Mouse (Mus musculus) heart, postnatal 0 days (tissue): ENCODE data around the gene Tiprl. TPM values are rescaled to one million over a fixed set of nuclear protein-coding genes. Genes with fewer than 3 reads are reported as not detected.

ENCODE experiments used
- ATAC-seq: fragments of 200-750 bp; cut with Nextera tagmentation; 2 replicates; pipeline ENCODE4 v1.8.0; 2017; ENCODE audit warnings: low read depth, moderate number of reproducible peaks, moderate library complexity; ENCODE audit not compliant: insufficient read depth
- DNase-seq: peaks from one replicate; pipeline ENCODE4 v3.0.0-alpha.2; 2016; ENCODE audit warnings: low spot score
- H3K27ac ChIP-seq: fragments of 300-500 bp; sonication (generic); 2 replicates; pipeline ENCODE4 v1.5.1; 2014; ENCODE audit warnings: low read depth, mild to moderate bottlenecking
- H3K27me3 ChIP-seq: fragments of 300-500 bp; sonication (generic); 2 replicates; pipeline ENCODE4 v1.6.1; 2014; ENCODE audit warnings: low read length, mixed read lengths; ENCODE audit not compliant: control insufficient read depth, insufficient read depth
- H3K36me3 ChIP-seq: fragments of 300-500 bp; sonication (generic); replicated peaks from 2 replicates; pipeline ENCODE4 v1.6.1; 2014; ENCODE audit warnings: low read length, mixed read lengths; ENCODE audit not compliant: control insufficient read depth, insufficient read depth
- H3K4me1 ChIP-seq: fragments of 300-500 bp; sonication (generic); 2 replicates; pipeline ENCODE4 v1.6.1; 2014; ENCODE audit warnings: antibody characterized with exemption; ENCODE audit not compliant: control insufficient read depth, insufficient read depth
- H3K4me2 ChIP-seq: fragments of 300-500 bp; sonication (generic); 2 replicates; pipeline ENCODE4 v1.6.1; 2014; ENCODE audit warnings: low read depth, mild to moderate bottlenecking, low read length, moderate library complexity
- H3K4me3 ChIP-seq: fragments of 300-500 bp; sonication (generic); 2 replicates; pipeline ENCODE4 v1.5.1; 2014; ENCODE audit warnings: low read depth, low read length
- H3K9ac ChIP-seq: fragments of 300-500 bp; sonication (generic); replicated peaks from 2 replicates; pipeline ENCODE4 v1.6.1; 2014; ENCODE audit warnings: low read depth, low read length, mixed read lengths
- H3K9me3 ChIP-seq: fragments of 300-500 bp; sonication (generic); replicated peaks from 2 replicates; pipeline ENCODE4 v1.6.1; 2016; ENCODE audit warnings: low read length; ENCODE audit not compliant: control insufficient read depth
- CTCF ChIP-seq: IDR thresholded peaks from 2 replicates; pipeline ENCODE4 v1.5.1; 2016; ENCODE audit warnings: antibody characterized with exemption, control low read depth, low read depth
- EP300 ChIP-seq: IDR thresholded peaks from 2 replicates; pipeline ENCODE4 v1.6.1; 2016; ENCODE audit warnings: antibody characterized with exemption, low read depth
- WGBS: fragments of 180-500 bp; shearing (Covaris S2); extraction: QIAGEN DNeasy Blood & Tissue Kit; methylation state at CpG from one replicate; pipeline ENCODE4 v1.1.7; 2014; 5-methylcytosine and 5-hydroxymethylcytosine counted together
- polyA plus RNA-seq: library from polyadenylated mRNA; unstranded; fragments of >200 nt; fragmentation: Nextera tagmentation; extraction: Ambion mirVana; gene quantifications from 2 replicates; pipeline ENCODE4 v1.2.1, GENCODE M21; 2015
- total RNA-seq: library from RNA; depleted of rRNA; stranded (reverse); fragments of >200 nt; gene quantifications from 2 replicates; pipeline ENCODE4 v1.2.3, GENCODE M21; 2014; ENCODE audit warnings: low replicate concordance

Gene Tiprl
- total and polyA plus RNA-seq, 2 experiments from 2014 or later = 11.7 to 84.7 TPM

DNA sequence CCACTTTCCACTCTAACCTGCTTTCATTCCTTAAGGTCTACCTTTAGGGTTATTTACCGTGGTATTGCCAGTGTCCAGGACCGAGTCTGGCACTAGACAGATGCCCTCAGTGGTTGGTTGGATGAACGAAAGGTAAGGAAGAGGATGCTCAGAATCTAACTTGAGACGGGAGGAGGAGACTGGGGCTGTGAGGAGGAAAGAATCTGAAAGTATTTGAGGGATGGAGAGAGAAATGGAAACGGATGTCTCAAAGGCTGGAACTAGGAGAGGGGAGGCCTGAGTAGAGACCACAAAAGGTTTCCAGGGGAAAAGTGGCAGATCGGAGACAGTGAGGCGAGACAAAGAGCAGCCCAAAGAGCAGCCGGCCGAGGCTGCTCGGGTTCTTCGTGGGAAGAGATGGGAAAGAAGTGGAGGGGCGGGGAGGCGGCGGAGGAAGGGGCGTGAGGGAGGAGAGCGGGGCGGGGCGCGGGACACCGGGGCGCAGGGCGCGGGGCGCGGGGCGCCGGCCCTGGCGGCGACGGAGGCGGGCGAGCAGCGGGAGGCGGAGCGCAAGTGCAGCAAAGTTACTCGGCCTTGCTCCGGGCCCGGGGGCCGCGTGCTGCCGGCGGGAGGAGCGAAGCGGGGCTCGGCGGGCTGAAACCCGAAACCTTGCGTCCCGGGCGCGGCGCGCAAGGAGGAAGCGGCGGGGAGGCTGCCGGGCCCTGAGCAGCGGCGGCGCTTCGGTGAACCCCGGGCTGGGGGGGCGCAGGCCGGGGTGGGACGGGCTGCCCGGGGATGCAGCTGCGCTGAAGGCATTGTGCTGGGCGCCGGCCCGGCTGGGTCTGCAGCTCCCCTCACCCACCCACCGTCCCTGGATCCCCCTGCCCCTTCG lies 44.8 kb upstream of the Tiprl start:
- peaks cover 6% of the 10 kb centered on the region for H3K4me1 ChIP-seq
- no peaks in the 10 kb centered on the region for H3K36me3 ChIP-seq
- H3K27me3 ChIP-seq = no peaks in the 10 kb centered on the region
- H3K9ac ChIP-seq = peak overlapping the region; percentile 63
- ATAC-seq (peak; percentile 80), DNase-seq (peak; percentile 58)
- no peaks in the 10 kb centered on the region for H3K9me3 ChIP-seq
- H3K4me3 ChIP-seq = peak overlapping the region; percentile 79
- under 1% methylated on average over 46 of the region's 71 CpGs for WGBS
- TF ChIP-seq CTCF = no peak
- TF ChIP-seq EP300 = no peak
- H3K4me2 ChIP-seq = peak overlapping the region; percentile 100
- H3K27ac ChIP-seq = peak overlapping the region; percentile 46

DNA sequence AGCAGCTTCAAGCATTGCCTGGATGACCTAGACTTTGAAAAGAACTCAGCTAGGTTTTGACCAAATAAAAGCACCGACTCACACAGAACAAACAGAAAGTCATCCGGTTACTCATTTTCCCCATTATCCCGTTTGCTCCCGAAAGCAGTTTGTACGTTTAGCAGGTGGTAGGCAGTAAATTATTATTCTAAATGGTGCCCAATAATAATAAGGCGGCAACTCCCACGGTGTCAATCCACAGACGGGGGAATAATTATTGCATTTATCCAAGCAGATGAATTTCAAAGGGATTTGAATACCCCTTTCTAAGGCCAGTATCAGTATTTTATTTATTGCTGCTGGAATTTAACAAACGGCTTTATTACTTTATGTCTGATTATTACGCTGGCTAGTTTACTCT lies 43.9 kb upstream of the Tiprl start:
- no peaks in the 10 kb centered on the region for H3K27me3 ChIP-seq
- no peak for DNase-seq
- H3K4me3 ChIP-seq = no peak overlapping the region
- ATAC-seq = no peak
- 83% methylated on average over 10 of the region's 10 CpGs for WGBS
- no peaks in the 10 kb centered on the region for H3K9me3 ChIP-seq
- H3K9ac ChIP-seq = no peak overlapping the region
- no peak overlapping the region for H3K27ac ChIP-seq
- H3K4me1 ChIP-seq = peaks cover 6% of the 10 kb centered on the region
- TF ChIP-seq EP300 (no peak), CTCF (no peak)
- no peaks in the 10 kb centered on the region for H3K36me3 ChIP-seq
- peak overlapping the region; percentile 100 for H3K4me2 ChIP-seq

DNA sequence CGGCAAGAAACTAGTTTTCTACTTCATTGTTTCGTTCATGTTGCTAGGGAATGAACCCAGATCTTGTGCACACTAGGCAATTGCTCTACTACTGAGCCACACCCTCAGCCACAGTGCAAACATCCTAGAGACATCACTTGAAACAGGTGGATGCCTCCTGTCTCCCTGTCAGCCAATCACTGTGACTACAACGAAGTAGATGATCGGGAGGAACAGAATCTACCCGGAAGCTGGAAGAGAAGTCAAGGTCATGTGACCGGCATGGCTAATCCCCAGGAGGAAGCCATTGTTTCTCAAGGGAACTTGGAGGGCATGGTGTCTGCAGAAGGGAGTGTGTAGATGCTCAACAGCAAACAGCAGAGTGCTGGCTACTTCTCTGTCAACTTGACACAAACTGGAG lies 38.1 kb upstream of the Tiprl start:
- no peak overlapping the region for H3K27ac ChIP-seq
- no peak overlapping the region for H3K4me2 ChIP-seq
- H3K4me1 ChIP-seq = no peaks in the 10 kb centered on the region
- TF ChIP-seq CTCF (no peak), EP300 (no peak)
- H3K36me3 ChIP-seq = no peaks in the 10 kb centered on the region
- no peaks in the 10 kb centered on the region for H3K27me3 ChIP-seq
- no peak overlapping the region for H3K9ac ChIP-seq
- no peak overlapping the region for H3K4me3 ChIP-seq
- DNase-seq = no peak
- 79% methylated on average over 6 of the region's 6 CpGs for WGBS
- no peak for ATAC-seq
- no peaks in the 10 kb centered on the region for H3K9me3 ChIP-seq

DNA sequence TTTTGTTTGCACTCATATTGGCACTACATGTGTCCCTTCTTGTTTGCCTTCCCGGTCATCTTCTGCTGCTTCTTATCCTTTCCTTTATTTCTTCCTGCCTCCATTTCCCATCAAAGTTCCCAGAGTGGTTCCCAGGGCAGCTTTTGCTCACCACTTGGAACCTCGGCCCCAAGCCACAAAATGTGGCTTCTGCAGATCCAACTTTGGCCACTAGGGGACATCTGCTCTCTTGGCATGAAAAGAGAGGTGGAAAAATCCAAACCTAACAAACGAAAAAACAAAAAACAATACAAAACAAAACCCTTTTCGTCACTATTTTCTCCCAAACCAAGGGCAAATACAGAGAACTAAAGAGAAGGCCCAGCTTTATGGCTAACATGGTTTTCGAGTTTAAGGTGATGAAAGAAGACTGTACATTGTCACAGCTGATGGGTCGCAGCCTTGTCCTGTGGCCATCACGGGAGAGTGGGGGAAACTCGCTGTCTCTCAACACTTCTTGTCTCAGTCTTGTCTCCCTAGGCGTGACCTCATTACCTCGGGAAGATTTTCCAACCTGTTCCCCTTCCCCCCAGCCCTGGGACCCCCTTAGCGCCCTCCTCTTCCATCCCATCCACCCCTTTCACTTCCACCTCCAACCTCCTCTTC lies 15.4 kb upstream of the Tiprl start:
- no peaks in the 10 kb centered on the region for H3K27me3 ChIP-seq
- no peaks in the 10 kb centered on the region for H3K9me3 ChIP-seq
- no peaks in the 10 kb centered on the region for H3K36me3 ChIP-seq
- H3K4me2 ChIP-seq = peak overlapping the region; percentile 50
- H3K4me3 ChIP-seq = peak overlapping the region; percentile 21
- TF ChIP-seq CTCF = peak; percentile 87
- no peak for TF ChIP-seq EP300
- no peak for ATAC-seq
- WGBS = 21% methylated on average over 11 of the region's 11 CpGs
- DNase-seq = no peak
- H3K9ac ChIP-seq = no peak overlapping the region; the same call in 1 of the 2 replicates
- no peaks in the 10 kb centered on the region for H3K4me1 ChIP-seq
- H3K27ac ChIP-seq = no peak overlapping the region

GRCm38 (mm10) chr1:165250546-165250945 lies 13.8 kb upstream of the Tiprl start:
- WGBS = 77% methylated on average over 2 of the region's 2 CpGs
- Histone ChIP-seq H3K4me2 (no peak overlapping the region), H3K27me3 (no peaks in the 10 kb centered on the region), H3K4me3 (no peak overlapping the region), H3K9ac (no peak overlapping the region), H3K9me3 (no peaks in the 10 kb centered on the region), H3K36me3 (no peaks in the 10 kb centered on the region), H3K27ac (no peak overlapping the region), H3K4me1 (no peaks in the 10 kb centered on the region)
- TF ChIP-seq CTCF (no peak), EP300 (no peak)
- DNase-seq (no peak), ATAC-seq (no peak)
